Mouse (Mus musculus) regulatory T cell (primary cell): ENCODE measurements at regions not wholly inside any gene's neighbourhood (a gene's known extent, or its start where the extent isn't known, plus 50 kb on each side); places are given as distances from the start of the nearest gene placed in this dataset.
"Not testable (repeated sequence)": the region's sequence is repeated elsewhere in the genome, so short reads cannot be mapped to it uniquely, and the experiment has no call there.

Experiments used
- in situ Hi-C: fragments of 300-600 bp; cut with MboI, MseI; formaldehyde crosslinking; loops from one replicate; pipeline ENCODE4 v1.15.1; 2025; ENCODE audit warnings: high pct_unique_total_duplicates

DNA sequence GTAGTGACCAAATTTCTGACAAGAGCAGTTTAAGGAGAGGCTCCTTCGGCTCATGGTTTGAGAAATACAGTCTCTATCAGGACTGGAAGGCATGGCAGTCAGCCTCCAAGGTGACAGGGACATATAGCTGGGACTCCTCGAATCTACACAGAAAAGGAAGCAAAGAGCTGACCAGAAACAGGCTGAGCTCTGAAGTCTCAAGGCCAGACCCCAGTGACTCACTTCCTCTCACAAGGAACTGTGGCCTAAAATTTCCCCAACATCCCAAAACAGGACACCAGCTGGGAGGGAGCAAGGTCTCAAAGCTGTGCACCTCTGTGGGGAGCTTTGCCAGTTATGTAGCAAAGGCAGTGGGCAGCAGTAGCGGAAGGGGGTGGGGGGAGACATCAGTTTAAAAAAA is 110.7 kb downstream of the Sox4 start:
- in situ Hi-C loops = no loop called here

DNA sequence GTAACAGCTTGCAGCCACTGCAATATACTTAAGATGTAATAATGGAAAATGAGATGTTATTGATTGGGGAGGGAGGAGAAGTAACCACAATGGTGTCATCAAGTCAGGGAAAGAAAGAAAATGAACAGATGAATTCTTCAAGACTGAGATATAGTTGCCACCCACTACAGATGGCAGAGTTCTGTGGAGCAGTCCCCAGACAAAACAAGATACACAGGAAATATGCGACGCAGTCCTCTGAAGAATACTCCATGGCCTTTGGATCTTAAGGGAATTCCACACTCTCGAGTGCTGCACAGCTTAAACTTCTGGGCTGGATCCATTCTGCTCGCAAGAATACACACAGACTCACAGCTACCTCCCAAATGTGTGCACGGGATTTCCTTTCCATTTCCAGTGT is 113.4 kb downstream of the Sox4 start:
- in situ Hi-C loops = no loop called here

DNA sequence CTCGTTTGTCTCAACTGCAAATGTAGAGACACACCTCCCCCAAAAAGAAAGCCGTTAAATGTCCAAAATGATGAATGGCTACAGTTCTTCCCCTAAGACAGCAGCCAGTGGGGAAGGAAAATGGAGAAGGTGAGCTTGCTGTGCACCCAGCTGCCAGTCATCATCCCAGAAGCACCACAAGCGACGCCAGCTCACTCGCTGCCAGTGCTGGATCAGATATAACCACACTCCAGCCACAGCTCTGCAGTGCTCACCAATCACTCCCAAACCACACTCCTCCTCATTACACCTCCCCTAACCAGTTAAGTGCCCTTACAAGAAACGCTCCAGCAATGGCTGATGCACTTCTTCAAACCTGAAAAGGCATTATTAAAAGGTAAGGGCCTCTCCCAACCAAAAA is 114.4 kb downstream of the Sox4 start:
- in situ Hi-C loops = no loop called here

DNA sequence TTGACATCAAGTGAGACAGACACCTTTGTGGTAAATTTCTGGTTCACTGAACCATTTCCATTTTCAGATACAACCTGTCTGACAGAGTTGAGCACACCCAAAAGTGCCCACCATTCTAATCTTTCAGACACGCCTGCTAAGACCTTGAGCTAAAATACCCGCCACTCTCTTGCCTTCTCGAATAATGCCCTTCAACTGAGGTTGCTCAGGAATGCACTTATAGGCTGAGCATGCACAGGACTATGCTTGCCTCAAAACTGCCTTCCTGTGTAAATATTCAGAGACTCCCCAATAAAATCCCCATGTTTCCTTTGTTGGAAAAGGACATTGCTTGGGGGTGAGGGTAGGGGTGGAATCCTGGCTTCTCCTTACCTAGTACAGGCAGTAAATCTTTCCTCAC is 115.3 kb downstream of the Sox4 start:
- in situ Hi-C loops = no loop called here

DNA sequence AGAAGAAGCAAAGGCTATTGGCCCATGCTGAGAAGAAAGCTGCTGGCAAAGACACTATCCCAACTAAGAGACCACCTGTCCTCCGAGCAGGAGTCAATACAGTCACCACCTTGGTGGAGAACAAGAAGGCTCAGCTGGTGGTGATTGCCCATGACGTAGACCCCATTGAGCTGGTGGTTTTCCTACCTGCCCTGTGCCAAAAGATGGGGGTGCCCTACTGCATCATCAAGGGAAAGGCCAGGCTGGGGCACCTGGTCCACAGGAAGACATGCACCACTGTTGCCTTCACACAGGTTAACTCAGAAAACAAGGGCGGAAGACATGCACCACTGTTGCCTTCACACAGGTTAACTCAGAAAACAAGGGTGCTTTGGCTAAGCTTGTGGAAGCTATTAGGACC is 116.3 kb downstream of the Sox4 start:
- in situ Hi-C loops = not testable (repeated sequence)

DNA sequence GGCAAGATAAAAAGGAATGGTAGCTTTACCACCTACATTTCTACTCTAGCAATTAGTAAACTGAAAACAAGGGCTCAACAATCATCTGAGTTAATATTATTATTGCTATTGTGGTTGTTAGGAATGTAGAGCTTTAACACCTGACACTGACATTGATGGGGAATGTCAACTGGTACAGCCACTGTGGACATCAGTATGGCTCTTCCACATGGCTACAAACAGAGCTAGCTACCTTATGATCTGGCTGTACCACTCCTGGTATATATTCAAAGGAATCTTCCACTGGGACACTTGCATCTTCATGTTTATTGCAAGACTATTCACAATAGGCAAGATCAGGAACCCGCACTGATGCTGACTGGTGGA is 119.8 kb downstream of the Sox4 start:
- in situ Hi-C loops = no loop called here

DNA sequence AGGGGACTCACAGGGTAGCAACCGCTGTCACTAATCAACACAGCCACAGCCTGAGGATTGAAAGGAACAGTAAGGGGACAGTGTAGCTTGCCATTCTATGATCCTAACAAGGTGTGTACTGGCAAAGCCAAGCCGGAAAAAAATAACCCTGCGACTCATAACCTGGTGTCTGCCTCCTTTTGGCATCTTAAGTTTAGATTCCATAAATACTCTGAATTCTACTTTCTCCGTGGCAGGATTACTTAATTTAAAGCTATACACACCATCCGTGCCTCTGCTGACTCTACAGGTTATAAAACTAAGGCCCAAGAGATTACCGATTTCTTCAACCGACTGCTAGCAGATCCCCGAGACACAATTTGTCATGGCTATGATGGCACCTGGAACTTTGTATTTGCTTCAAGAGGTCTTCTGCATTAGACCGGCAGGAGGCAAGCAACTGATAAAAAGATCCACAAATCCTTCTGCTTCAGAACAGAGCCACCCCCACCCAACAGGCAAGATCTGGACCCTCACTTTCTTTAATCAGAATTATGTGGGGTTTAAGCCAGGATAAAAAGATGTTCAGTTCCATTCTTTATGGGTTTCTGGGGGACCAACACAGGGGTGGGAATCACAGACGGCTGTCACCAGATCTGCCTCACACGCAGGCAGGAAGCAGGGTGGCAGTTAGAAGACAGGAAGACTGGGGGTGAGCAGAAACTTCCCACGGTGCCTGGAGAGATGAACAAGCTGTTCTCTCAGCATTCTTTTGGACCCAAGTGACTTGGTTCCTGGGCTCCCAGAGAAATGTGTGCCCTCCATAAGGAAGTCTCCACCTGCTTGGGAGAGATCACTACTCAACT is 120.4 kb downstream of the Sox4 start:
- in situ Hi-C loops = no loop called here

DNA sequence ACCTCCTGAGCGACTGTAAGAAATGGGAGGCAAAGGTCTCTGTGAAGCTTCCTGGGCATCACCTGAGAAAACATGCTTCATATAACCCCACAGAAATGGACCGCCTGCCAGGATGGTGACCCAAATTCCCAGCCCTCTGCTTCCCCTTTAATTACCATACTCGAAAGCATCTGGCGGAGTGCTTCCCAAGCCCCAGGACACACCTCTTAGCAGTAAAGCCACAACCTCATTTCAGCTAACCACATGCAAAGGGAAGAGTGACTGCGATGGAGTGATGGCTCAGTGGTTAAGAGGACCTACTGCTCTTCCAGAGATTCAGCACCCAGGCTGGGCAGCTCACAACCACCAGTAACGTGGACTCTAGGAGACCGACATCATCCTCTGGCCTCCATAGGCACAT is 127.2 kb downstream of the Sox4 start:
- in situ Hi-C loops = no loop called here

DNA sequence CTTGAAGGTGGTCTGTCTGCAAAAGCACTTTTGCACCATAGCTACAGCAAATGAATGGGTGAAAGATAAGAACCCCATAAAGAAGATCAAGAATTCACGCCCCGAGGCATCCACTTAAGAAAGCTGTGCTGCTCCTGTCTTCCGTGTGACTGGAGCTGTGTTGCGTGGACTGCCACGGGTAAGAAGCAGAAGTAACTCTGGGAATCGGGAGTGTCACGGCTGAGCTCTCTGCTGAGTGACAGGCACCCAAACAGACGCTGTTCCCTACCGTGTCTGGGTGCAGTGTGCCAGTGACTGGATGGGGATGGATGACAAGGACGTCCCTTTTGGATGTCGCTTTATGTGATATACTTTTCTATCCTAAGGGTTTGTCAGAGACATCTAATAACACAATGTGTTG is 129.5 kb downstream of the Sox4 start:
- in situ Hi-C loops = no loop called here

DNA sequence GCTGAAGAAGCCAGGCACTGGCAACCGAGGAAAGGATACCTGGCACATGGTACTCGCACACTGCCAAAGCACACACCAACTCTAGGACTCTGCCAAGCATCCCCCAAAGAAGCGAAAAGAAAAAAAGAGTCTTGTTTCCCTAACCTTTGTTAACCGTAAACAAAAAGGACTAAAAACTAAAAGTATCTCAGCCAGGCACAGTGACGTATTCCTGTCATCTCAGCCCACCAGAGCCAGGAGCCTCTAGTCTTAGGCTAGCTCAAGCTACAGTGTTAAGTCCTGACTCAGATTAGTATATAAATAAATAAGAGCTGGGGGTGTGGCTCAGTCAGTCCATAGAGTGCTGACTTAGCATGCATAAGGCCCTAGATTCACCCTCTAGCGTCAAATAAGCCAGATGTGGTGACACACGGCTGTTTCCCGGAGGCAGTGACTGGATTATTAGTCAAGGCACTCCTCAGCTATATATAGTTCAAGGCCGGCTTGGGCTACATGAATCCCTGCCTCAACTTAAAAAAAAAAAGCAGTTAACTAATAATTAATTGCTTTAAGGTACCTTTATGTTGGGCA is 130.1 kb downstream of the Sox4 start:
- in situ Hi-C loops = no loop called here

DNA sequence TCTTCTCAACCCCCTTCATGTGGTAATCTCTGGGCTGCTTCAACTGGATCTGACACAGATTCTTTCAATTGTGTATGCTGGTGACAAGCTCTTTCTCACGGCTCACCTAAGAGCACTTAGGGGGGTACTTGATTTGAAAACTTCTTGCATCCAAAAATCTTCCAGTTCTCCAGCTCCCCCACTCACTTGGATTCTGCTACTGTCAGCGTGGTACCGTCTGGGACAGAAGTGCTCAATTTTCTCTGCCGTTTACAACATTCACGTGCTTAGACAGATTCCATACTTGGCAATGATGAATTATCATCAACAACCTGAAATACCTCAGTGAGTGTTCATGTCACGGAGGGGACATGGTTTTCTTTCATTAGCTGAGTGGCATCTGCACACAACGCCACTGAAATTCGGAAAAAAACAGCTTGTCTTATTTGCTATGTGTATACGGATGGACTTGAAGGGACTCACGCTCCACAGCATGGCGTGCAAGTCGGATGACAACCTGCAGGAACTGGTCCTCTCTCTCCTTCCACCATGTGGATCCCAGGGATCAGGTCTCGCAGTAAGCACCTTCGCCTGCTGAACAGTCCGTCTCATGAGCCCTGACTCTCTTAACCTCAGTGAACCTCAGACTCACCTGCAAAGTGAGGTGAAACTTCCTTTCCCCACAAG is 132.5 kb downstream of the Sox4 start:
- in situ Hi-C loops = no loop called here

DNA sequence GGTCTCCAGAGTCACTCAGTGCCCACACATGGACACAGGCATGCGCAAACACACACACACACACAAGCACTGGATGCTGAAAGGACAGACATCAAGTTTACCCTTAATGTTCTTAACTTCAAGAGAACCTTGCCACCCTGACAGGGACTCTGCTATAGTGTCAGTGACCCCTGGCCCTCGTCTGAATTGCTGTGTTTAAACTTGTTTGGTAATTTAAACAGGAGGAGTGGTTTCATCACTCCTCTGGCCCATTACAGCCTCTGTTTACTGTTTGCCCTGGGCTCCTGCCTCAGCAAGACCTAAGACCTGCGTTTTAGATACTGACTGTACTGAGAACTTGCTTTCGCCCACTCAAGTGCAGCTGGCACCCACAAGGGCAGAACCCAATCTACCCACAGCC is 139.4 kb downstream of the Sox4 start:
- in situ Hi-C loops = no loop called here

DNA sequence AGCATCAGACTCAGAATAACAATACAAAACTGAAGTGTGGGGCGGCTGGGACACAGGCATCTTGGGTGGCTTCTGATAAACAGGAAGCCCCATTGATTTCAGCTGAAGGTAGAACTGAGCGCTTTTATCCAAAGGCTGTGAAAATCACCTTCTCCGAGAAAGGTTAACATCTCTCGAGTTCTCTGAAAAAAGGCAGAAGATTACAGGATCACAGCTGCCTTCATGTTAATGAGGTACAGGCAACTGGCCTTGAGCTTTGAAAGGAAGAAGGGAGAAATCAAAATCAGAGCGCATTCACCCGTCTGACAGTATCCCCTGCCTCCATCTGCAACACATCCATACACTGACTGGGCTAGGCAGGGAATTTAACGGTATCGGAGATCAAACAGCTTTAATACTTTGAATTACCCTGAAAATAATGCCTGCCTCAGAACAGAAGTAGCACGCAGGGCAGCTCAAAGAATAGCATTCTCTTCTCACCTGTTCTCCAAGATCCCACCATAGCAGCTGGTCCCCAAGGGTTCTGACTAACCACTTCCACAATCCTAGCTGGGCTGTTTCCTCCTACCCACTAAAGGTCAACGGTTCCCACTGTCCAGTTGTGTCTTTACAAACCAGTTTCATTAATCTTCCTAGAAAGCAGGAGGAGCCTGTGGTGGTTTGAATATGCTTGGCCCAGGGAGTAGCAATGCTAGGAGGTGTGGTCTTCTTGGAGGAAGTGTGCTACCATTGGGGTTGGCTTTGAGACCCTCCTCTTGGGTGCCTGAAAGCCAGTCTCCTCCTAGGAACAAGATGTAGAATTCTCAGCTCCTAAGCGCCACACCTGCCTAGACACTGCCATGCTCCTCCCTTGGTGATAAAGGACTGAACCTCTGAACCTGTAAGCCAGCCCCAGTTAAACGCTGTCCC is 141.6 kb downstream of the Sox4 start:
- in situ Hi-C loops = no loop called here

DNA sequence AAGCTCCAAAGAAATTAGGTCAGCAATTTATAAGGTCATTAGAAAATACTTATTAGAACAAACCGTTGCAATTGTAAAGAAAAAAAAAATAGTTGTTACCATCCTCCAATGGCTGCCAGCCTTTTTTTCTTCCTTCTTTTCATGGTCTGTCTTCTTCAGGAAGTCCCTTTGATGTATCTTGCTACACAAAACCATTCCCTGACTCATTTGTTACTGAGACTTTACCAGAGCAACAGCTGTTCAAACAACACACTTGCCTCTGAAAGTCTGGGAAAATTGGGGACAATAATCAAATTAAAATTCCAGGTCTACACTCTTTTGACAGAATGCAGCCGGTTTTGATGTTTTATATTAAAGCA is 142.5 kb downstream of the Sox4 start:
- in situ Hi-C loops = no loop called here

DNA sequence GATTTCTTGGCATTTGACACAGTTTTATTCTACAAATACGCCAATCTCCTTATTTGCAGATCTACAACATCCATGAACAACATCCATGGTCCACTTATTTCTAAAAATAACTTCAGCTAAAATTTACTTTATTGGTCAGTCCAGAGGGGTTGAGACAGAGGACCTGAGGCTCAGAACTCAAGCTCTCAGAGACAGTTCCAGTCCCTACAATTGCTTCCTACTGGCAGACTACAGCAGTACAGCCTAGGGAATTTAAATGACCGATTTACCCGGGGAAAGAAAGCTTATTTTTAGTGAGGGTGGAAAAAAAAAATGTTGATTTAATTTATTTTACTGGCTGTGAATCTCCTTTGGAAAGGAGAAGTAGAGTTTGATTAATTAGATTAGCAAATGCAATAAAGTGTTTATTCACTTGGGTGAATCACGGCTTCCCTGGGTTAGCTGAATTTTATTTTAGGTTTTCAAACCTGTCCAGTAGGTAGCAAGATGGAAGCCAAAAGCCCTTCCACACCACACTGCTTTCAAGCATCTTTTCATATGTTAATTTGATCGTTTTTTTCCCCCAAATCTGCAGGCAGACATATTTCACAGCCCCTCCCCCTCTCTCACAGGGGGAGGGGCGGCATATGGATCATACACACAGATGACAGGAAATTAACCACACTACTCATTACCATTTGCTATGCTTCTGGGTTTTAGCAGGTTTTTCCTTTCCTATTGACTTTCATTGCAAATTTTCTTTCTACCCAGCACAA is 143.0 kb downstream of the Sox4 start:
- in situ Hi-C loops = no loop called here

DNA sequence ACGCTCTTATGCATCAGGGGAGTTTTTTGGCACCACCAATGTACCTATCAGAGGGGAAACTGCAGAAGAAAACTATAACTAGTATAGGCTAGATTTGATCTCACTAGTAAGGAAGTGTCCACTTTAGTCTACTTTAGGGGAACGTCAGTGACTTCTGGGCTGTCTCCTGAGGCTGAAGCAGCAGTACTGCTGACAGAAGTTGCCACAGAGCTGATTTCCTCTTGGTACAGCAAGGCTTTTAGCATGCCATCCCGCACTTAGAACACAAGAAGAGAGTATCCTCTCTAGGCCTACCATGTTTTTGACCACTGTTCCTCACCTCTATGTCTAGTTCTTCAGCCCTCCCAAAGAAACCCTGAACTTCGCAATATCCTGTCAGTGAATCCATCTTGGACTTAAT is 148.2 kb downstream of the Sox4 start:
- in situ Hi-C loops = no loop called here

DNA sequence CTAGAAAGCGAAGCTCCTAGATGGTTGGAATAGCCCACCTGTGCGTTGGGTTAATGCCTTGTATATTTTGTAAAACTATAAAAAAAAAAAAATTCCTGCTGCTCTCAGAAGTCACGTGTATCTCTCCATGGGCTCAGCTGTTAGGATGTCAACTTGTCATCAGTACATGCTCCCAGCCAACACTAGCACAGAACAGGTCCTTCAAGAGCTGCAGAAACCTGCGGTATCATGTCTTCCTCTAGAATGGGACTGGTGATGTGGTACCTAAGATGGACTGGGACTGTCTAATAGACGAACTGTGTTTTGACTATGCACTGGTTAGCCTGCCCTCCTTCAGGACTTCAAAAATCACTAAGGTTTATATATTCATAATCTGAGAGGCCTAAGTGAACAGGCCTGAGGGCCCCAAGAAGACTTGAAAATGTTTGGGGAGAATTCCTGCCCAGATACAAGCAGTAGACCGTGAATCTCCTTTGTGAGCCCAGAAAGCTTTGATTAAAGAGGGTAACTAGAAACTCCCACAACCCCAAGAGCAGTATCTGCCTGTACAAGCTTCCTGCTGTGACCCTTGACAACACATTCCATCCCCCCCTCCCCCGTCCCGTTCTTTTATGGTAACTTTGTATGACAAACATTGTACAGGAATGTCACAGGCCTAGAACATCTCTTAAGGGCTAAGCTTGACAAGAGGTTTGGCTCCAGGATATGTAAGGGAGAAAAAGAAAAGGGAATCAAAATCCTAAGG is 152.1 kb downstream of the Sox4 start:
- in situ Hi-C loops = no loop called here

DNA sequence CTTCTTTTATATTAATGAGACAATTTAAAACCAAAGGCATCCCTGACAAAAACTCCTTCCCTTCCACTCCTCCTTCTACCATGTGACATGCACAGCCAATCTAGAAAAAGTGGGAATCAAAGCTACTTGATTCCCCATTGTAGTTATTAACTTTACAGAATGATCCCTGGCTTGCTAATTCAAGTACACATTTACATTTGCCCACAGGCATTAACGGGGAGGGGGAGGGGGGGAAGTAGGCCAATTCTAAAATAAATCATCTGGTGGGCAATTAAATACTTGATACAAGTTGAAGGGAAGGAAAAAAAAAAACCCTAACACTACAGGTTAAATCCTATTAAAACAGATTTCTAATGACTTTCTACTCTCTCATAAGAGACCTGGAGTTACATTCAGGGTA is 152.8 kb downstream of the Sox4 start:
- in situ Hi-C loops = no loop called here

DNA sequence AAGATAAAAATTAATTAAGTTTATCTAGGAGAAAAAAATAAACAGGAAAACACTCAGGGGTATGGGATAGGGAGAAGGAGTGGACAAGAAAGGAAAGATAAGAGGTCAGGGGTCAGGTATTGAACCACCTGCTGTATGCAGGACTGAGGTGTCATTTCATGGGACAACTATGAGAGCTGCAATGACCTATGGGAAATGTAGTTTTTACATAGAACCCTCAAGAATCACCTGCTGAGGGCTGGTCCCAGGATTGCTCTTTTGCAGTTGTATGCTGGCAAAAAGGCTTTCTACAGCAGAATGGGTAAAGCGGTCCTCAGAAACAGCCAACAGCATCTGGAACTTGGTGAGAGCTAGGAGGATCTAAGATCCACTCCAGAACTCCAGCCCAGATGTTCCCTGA is 154.0 kb downstream of the Sox4 start:
- in situ Hi-C loops = no loop called here

DNA sequence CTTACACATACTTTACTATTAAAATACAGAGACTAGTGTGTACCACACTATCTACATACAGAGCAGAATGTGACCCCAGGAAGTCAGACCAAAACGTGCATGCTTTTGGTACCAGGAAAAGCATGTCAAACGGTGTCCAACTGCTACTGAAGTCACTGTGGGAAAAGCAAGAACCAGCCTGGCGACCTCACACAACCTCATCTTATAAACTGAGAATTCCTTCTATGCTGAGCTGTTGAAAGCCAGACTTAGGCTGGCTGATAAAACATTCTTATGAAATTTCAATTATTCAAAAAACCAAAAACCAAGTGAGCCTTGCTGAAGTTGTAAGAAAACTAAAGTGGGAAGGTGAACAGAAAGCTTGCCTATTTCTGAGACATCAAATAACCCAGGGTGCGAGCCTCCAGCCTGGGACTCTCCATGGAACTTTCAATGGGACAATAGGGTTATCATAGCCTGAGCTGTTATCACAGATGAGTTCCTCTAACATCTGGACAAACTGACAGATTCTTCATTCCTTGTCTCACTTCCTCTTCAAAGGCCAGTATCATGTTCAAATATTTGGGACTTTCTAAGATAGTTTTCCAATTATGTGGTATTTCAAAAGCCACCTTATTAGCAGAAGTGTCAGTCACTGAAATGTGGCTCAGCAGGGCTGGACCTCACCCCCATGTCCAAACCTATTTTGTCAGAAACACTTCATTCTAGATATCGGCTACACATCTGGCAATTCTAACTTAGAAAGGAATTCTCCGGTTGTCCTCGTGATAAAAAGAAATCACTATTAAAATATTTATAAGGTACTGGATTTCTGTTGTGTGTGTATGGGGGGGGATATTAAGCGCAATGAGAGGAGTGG is 155.7 kb downstream of the Sox4 start:
- in situ Hi-C loops = no loop called here
